Mouse (Mus musculus) embryonic facial prominence, embryonic 15.5 days (tissue): ENCODE results near the gene Slc9a6. TPM values are rescaled to one million over a fixed set of nuclear protein-coding genes. Genes with fewer than 3 reads are reported as not detected.

ENCODE experiments used
- ATAC-seq: fragments of 200-750 bp; cut with Nextera tagmentation; 2 replicates; pipeline ENCODE4 v1.8.0; 2017; ENCODE audit warnings: low read depth, moderate TSS enrichment; ENCODE audit not compliant: insufficient number of reproducible peaks, low FRiP score, low TSS enrichment
- H3K27ac ChIP-seq: fragments of 300-500 bp; sonication (generic); replicated peaks from 2 replicates; pipeline ENCODE4 v1.5.1; 2015; ENCODE audit warnings: mild to moderate bottlenecking, inconsistent platforms
- H3K27me3 ChIP-seq: fragments of 300-500 bp; sonication (generic); 2 replicates; pipeline ENCODE4 v1.6.1; 2015; ENCODE audit warnings: inconsistent platforms
- H3K36me3 ChIP-seq: fragments of 300-500 bp; sonication (generic); 2 replicates; pipeline ENCODE4 v1.6.1; 2015; ENCODE audit warnings: mild to moderate bottlenecking, inconsistent platforms
- H3K4me1 ChIP-seq: fragments of 300-500 bp; sonication (generic); 2 replicates; pipeline ENCODE4 v1.6.1; 2015; ENCODE audit warnings: inconsistent platforms
- H3K4me2 ChIP-seq: fragments of 300-500 bp; sonication (generic); replicated peaks from 2 replicates; pipeline ENCODE4 v1.6.1; 2015; ENCODE audit warnings: mild to moderate bottlenecking, inconsistent platforms
- H3K4me3 ChIP-seq: fragments of 300-500 bp; sonication (generic); replicated peaks from 2 replicates; pipeline ENCODE4 v1.5.1; 2015; ENCODE audit warnings: mild to moderate bottlenecking, inconsistent platforms
- H3K9ac ChIP-seq: fragments of 300-500 bp; sonication (generic); 2 replicates; pipeline ENCODE4 v1.6.1; 2015; ENCODE audit warnings: inconsistent platforms
- H3K9me3 ChIP-seq: fragments of 300-500 bp; sonication (generic); replicated peaks from 2 replicates; pipeline ENCODE4 v1.6.1; 2016; ENCODE audit warnings: inconsistent platforms
- WGBS: fragments of 180-500 bp; shearing (Covaris S2); methylation state at CpG from one replicate; pipeline ENCODE4 v1.1.7; 2015; 5-methylcytosine and 5-hydroxymethylcytosine counted together
- polyA plus RNA-seq: library from polyadenylated mRNA; unstranded; fragments of >200 nt; fragmentation: Nextera tagmentation; extraction: Ambion mirVana; gene quantifications from 2 replicates; pipeline ENCODE4 v1.2.1, GENCODE M21; 2015

The Slc9a6 gene
- polyA plus RNA-seq, result 14.8 and 15.5 TPM in 2 replicates

GRCm38 (mm10) chrX:56609623-56610317 lies at the start of gene Slc9a6:
TSS of gene Slc9a6 (plus strand) at chrX:56609757.
- H3K9me3 ChIP-seq, result no peaks in the 10 kb centered on the region
- peak within 1 kb of the TSS; percentile 52 for H3K4me2 ChIP-seq
- no peaks in the 10 kb centered on the region for H3K4me1 ChIP-seq
- ATAC-seq, result peak; percentile 97
- H3K9ac ChIP-seq, result peak within 1 kb of the TSS; percentile 51
- H3K36me3 ChIP-seq, result no peaks in the 10 kb centered on the region
- WGBS, result 7% methylated on average over 24 of the region's 50 CpGs
- H3K27me3 ChIP-seq, result no peaks in the 10 kb centered on the region
- H3K27ac ChIP-seq, result peak within 1 kb of the TSS; percentile 82
- H3K4me3 ChIP-seq, result peak within 1 kb of the TSS; percentile 61

DNA sequence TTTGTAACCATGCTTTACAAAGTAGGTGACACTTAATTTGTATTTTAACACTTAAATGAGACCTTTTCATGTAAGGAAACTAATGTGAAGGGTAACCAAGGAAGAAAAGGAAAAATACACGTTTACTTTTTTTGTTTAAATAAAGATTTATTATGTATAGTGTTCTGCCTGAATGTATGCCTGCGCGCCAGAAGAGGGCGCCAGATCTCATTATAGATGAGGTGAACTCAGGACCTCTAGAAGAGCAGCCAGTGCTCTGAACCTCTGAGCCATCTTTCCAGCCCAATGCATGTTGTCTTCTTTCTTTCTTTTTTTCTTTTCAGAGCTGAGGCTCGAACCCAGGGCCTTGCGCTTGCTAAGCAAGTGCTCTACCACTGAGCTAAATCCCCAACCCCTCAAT lies 37.1 kb upstream of the Slc9a6 start:
- no peak overlapping the region for H3K4me2 ChIP-seq
- no peaks in the 10 kb centered on the region for H3K9me3 ChIP-seq
- 19% methylated on average over 6 of the region's 6 CpGs for WGBS
- no peaks in the 10 kb centered on the region for H3K4me1 ChIP-seq
- H3K27ac ChIP-seq, result no peak overlapping the region
- H3K9ac ChIP-seq, result no peak overlapping the region
- H3K36me3 ChIP-seq, result no peaks in the 10 kb centered on the region
- no peaks in the 10 kb centered on the region for H3K27me3 ChIP-seq
- no peak overlapping the region for H3K4me3 ChIP-seq
- no peak for ATAC-seq

GRCm38 (mm10) chrX:56578200-56578599 lies 31.4 kb upstream of the Slc9a6 start:
- H3K9ac ChIP-seq, result no peak overlapping the region
- no peaks in the 10 kb centered on the region for H3K27me3 ChIP-seq
- H3K4me2 ChIP-seq, result no peak overlapping the region
- whole genome bisulfite sequencing, result 77% methylated on average over 2 of the region's 2 CpGs
- H3K4me1 ChIP-seq, result no peaks in the 10 kb centered on the region
- H3K4me3 ChIP-seq, result no peak overlapping the region
- H3K36me3 ChIP-seq, result no peaks in the 10 kb centered on the region
- H3K9me3 ChIP-seq, result no peaks in the 10 kb centered on the region
- no peak for ATAC-seq
- no peak overlapping the region for H3K27ac ChIP-seq

- peak overlapping the region; percentile 55 for H3K4me2 ChIP-seq
- ATAC-seq, result peak; percentile 56
- 0 out of 2 replicates have a peak, but pooled peaks cover 4% of the 10 kb centered on the region for H3K4me1 ChIP-seq
- 14% methylated on average over 25 of the region's 25 CpGs for whole genome bisulfite sequencing
- no peaks in the 10 kb centered on the region for H3K9me3 ChIP-seq
- H3K27me3 ChIP-seq, result no peaks in the 10 kb centered on the region
- H3K36me3 ChIP-seq, result no peaks in the 10 kb centered on the region
- H3K4me3 ChIP-seq, result peak overlapping the region; percentile 69
- H3K27ac ChIP-seq, result peak overlapping the region; percentile 66; the same call in 1 of the 2 replicates
- peak overlapping the region; percentile 59 for H3K9ac ChIP-seq
Observed at GRCm38 (mm10) chrX:56597219-56597886, 12.2 kb upstream of the Slc9a6 start.

GRCm38 (mm10) chrX:56597887-56598640 lies 11.5 kb upstream of the Slc9a6 start, which contains the start of gene Mmgt1:
TSS of gene Mmgt1 (minus strand) at chrX:56598069.
- H3K9ac ChIP-seq, result peak within 1 kb of the TSS; percentile 59
- peak within 1 kb of the TSS; percentile 69 for H3K4me3 ChIP-seq
- ATAC-seq, result peak; percentile 99
- 0 out of 2 replicates have a peak, but pooled peaks cover 4% of the 10 kb centered on the region for H3K4me1 ChIP-seq
- H3K27ac ChIP-seq, result peak within 1 kb of the TSS; percentile 66; the same call in 1 of the 2 replicates
- H3K36me3 ChIP-seq, result no peaks in the 10 kb centered on the region
- peak within 1 kb of the TSS; percentile 55 for H3K4me2 ChIP-seq
- no peaks in the 10 kb centered on the region for H3K9me3 ChIP-seq
- H3K27me3 ChIP-seq, result no peaks in the 10 kb centered on the region
- WGBS, result 16% methylated on average over 44 of the region's 44 CpGs

GRCm38 (mm10) chrX:56606536-56606935 lies 3.0 kb upstream of the Slc9a6 start:
- no peaks in the 10 kb centered on the region for H3K4me1 ChIP-seq
- H3K27me3 ChIP-seq, result no peaks in the 10 kb centered on the region
- no peak overlapping the region for H3K4me3 ChIP-seq
- no peak overlapping the region for H3K27ac ChIP-seq
- no peak for ATAC-seq
- H3K36me3 ChIP-seq, result no peaks in the 10 kb centered on the region
- H3K4me2 ChIP-seq, result no peak overlapping the region
- no peaks in the 10 kb centered on the region for H3K9me3 ChIP-seq
- 58% methylated on average over 2 of the region's 2 CpGs for WGBS
- H3K9ac ChIP-seq, result no peak overlapping the region

DNA sequence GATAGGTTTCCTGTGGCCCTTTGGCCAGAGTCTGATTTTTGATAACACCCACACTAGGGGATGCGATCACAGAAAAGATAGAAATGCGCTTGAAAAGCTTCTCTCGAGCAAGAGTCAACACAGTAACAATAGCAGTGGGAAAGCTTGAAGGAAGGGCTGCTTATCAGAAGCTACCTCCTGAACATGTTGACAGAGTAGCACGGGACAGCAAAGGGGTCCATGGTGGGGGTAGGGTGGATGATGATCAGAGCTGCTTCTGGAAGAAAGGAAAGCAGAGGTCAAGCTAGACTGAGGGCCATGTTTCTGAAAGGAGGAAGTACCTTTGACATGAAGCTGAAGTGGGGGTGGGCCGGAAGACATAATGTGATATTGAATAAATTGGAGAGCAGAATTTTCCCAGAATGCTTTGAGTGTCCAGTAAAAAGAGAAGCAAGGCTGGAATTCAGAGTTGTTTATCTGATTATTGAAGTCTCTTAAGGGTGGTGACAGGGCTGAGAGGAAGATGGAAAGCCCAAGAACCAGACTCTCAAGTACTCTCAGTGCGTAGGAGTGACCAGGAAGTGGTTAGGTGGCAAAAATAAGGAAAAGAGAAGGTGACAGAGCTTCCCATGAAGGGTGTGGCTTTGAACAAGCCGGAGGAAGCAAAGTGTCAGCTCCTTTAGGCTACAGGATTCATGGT lies 2.4 kb upstream of the Slc9a6 start:
- H3K36me3 ChIP-seq, result no peaks in the 10 kb centered on the region
- ATAC-seq, result no peak
- 74% methylated on average over 7 of the region's 7 CpGs for WGBS

GRCm38 (mm10) chrX:56609285-56609622 lies 303 bp upstream of the Slc9a6 start:
- Histone ChIP-seq H3K4me2 (peak overlapping the region; percentile 52), H3K9ac (no peak overlapping the region), H3K27me3 (no peaks in the 10 kb centered on the region), H3K9me3 (no peaks in the 10 kb centered on the region), H3K4me3 (peak overlapping the region; percentile 61), H3K27ac (0 out of 2 replicates have a peak overlapping the region, but pooled peaks have one; percentile 34), H3K36me3 (no peaks in the 10 kb centered on the region), H3K4me1 (no peaks in the 10 kb centered on the region)
- ATAC-seq, result no peak
- 25% methylated on average over 7 of the region's 7 CpGs for WGBS

More for the DNA sequence above, 2.4 kb upstream of the Slc9a6 start:
- Histone ChIP-seq H3K9ac (no peak overlapping the region), H3K27ac (no peak overlapping the region), H3K4me1 (no peaks in the 10 kb centered on the region), H3K4me2 (no peak overlapping the region), H3K4me3 (no peak overlapping the region), H3K27me3 (no peaks in the 10 kb centered on the region), H3K9me3 (no peaks in the 10 kb centered on the region)

GRCm38 (mm10) chrX:56610318-56610694 lies 749 bp downstream of the Slc9a6 start:
- WGBS, result 9% methylated on average over 13 of the region's 13 CpGs
- H3K4me2 ChIP-seq, result peak overlapping the region; percentile 52
- peak overlapping the region; percentile 82 for H3K27ac ChIP-seq
- no peak for ATAC-seq
- no peaks in the 10 kb centered on the region for H3K36me3 ChIP-seq
- H3K4me1 ChIP-seq, result no peaks in the 10 kb centered on the region
- H3K9me3 ChIP-seq, result no peaks in the 10 kb centered on the region
- H3K27me3 ChIP-seq, result no peaks in the 10 kb centered on the region
- H3K9ac ChIP-seq, result peak overlapping the region; percentile 51
- peak overlapping the region; percentile 61 for H3K4me3 ChIP-seq

- Histone ChIP-seq H3K4me3 (no peak overlapping the region), H3K27me3 (no peaks in the 10 kb centered on the region), H3K36me3 (no peaks in the 10 kb centered on the region), H3K9ac (no peak overlapping the region), H3K4me1 (no peaks in the 10 kb centered on the region), H3K9me3 (no peaks in the 10 kb centered on the region), H3K27ac (no peak overlapping the region), H3K4me2 (no peak overlapping the region)
- WGBS, result 82% methylated on average over 2 of the region's 2 CpGs
- ATAC-seq, result no peak
Observed at GRCm38 (mm10) chrX:56615236-56615635, 5.7 kb downstream of the Slc9a6 start.

GRCm38 (mm10) chrX:56636185-56636584 lies 26.6 kb downstream of the Slc9a6 start:
- 71% methylated on average over 5 of the region's 5 CpGs for WGBS
- no peaks in the 10 kb centered on the region for H3K9me3 ChIP-seq
- ATAC-seq, result no peak

More at GRCm38 (mm10) chrX:56636185-56636584, 26.6 kb downstream of the Slc9a6 start:
- H3K27me3 ChIP-seq, result no peaks in the 10 kb centered on the region
- H3K4me1 ChIP-seq, result no peaks in the 10 kb centered on the region
- peaks cover 2% of the 10 kb centered on the region; the same call in 1 of the 2 replicates for H3K36me3 ChIP-seq
- no peak overlapping the region for H3K4me2 ChIP-seq
- H3K4me3 ChIP-seq, result no peak overlapping the region
- no peak overlapping the region for H3K9ac ChIP-seq
- H3K27ac ChIP-seq, result no peak overlapping the region
